Mouse (Mus musculus) cerebral cortex, adult 2 months (tissue): ENCODE data around the gene Xntrpc.

Experiments
- WGBS: fragments of 180-500 bp; shearing (Covaris S2); methylation state at CpG from one replicate; pipeline ENCODE4 v1.1.7; 2018; 5-methylcytosine and 5-hydroxymethylcytosine counted together

The Xntrpc gene

GRCm38 (mm10) chr7:102065046-102065891, at the start of gene Xntrpc, which contains the start of the genes Rnf121 and Xndc1:
TSS of gene Xntrpc (plus strand) at chr7:102065713.
TSS of gene Rnf121 (minus strand) at chr7:102065469.
TSS of gene Xndc1 (plus strand) at chr7:102065511.
- WGBS = under 1% methylated on average over 56 of the region's 56 CpGs

GRCm38 (mm10) chr7:102016936-102017335, 48.6 kb upstream of the Xntrpc start:
- 45% methylated on average over 4 of the region's 4 CpGs for WGBS

GRCm38 (mm10) chr7:102017452-102017851, 48.1 kb upstream of the Xntrpc start:
- WGBS = 56% methylated on average over 5 of the region's 5 CpGs

- WGBS = 45% methylated on average over 7 of the region's 7 CpGs
These were observed 47.5 kb upstream of the Xntrpc start for GRCm38 (mm10) chr7:102018034-102018433.

- 93% methylated on average over 3 of the region's 3 CpGs for WGBS
These were observed 46.9 kb upstream of the Xntrpc start, which contains the start of gene Il18bp for GRCm38 (mm10) chr7:102018590-102018989. TSS of gene Il18bp (minus strand) at chr7:102018690.

GRCm38 (mm10) chr7:102019362-102019761, 46.2 kb upstream of the Xntrpc start:
- 59% methylated on average over 3 of the region's 3 CpGs for WGBS

- 96% methylated on average over 2 of the region's 2 CpGs for WGBS
These were observed 44.6 kb upstream of the Xntrpc start for GRCm38 (mm10) chr7:102020934-102021333.

GRCm38 (mm10) chr7:102023821-102024220, 41.7 kb upstream of the Xntrpc start:
- 59% methylated on average over 9 of the region's 9 CpGs for WGBS

- 70% methylated on average over 2 of the region's 2 CpGs for WGBS
These were observed 40.1 kb upstream of the Xntrpc start for GRCm38 (mm10) chr7:102025187-102026119.

GRCm38 (mm10) chr7:102034904-102035303, 30.6 kb upstream of the Xntrpc start:
- WGBS = 76% methylated on average over 1 of the region's 1 CpGs

- WGBS = 48% methylated on average over 2 of the region's 2 CpGs
These were observed 30.0 kb upstream of the Xntrpc start for GRCm38 (mm10) chr7:102035534-102035933.

- 83% methylated on average over 3 of the region's 3 CpGs for WGBS
These were observed 28.2 kb upstream of the Xntrpc start for GRCm38 (mm10) chr7:102037318-102037717.

- WGBS = 59% methylated on average over 2 of the region's 2 CpGs
These were observed 23.2 kb upstream of the Xntrpc start for GRCm38 (mm10) chr7:102042314-102042713.

- 81% methylated on average over 3 of the region's 3 CpGs for WGBS
These were observed 4.2 kb upstream of the Xntrpc start for GRCm38 (mm10) chr7:102061353-102061752.

- WGBS = 70% methylated on average over 1 of the region's 1 CpGs
These were observed 3.3 kb upstream of the Xntrpc start for GRCm38 (mm10) chr7:102062203-102062602.

GRCm38 (mm10) chr7:102063891-102064290, 1.6 kb upstream of the Xntrpc start:
- WGBS = 88% methylated on average over 9 of the region's 9 CpGs

- WGBS = under 1% methylated on average over 9 of the region's 9 CpGs
These were observed 863 bp upstream of the Xntrpc start for GRCm38 (mm10) chr7:102064655-102065045.

GRCm38 (mm10) chr7:102066363-102066762, 850 bp downstream of the Xntrpc start:
- 67% methylated on average over 6 of the region's 6 CpGs for WGBS

GRCm38 (mm10) chr7:102076714-102077296, 11.3 kb downstream of the Xntrpc start:
- WGBS = 73% methylated on average over 7 of the region's 7 CpGs

GRCm38 (mm10) chr7:102078517-102078916, 13.0 kb downstream of the Xntrpc start:
- WGBS = 61% methylated on average over 7 of the region's 7 CpGs

GRCm38 (mm10) chr7:102080311-102080710, 14.8 kb downstream of the Xntrpc start:
- 88% methylated on average over 8 of the region's 8 CpGs for WGBS

GRCm38 (mm10) chr7:102081784-102082183, 16.3 kb downstream of the Xntrpc start:
- WGBS = 94% methylated on average over 5 of the region's 5 CpGs
